Comparison of ENCODE assay signal across 8 mouse cellular contexts in the genomic region with DNA sequence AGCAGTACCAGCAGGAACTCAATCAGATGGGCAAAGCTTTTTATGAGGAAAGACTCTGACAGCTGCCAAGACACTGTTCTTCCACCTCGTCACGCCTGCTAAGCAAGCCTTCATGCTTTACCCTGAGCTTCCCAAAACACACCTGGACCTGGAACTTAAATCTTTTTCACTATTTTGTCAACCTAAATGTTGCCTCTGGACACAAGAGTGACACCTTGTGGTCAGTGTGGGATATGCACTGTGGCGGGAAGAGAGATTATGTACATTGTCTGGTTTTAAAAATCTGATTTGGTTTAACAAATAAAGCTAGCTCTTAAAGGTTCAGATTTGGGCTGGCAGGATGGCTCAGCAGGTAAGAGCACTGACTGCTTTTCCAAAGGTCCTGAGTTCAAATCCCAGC. TPM values are rescaled to one million over a fixed set of nuclear protein-coding genes. Genes with fewer than 3 reads are reported as not detected.
DNase-seq lines count a peak whose midpoint lies in the region; ATAC-seq and TF ChIP-seq lines count a peak whose summit lies in the region.

No protein-coding gene starts in this region.

- TF ChIP-seq POLR2A in brain, embryonic 14.5 days (IDR thresholded peaks at IDR 0.05; ENCODE audit: borderline replicate concordance, extremely low read depth, insufficient read depth, insufficient read length, poor library complexity, severe bottlenecking): no peak

- peak; percentile 30 for DNase-seq in gastrocnemius, postnatal 10 days
- no peak for DNase-seq in gastrocnemius, adult 18-20 months (ENCODE audit: low spot score)
- peak; percentile 41 for DNase-seq in ovary, postnatal 14 days (ENCODE audit: low spot score)
- no peak for DNase-seq in ovary, postnatal 36 days (ENCODE audit: low spot score)
- peak; percentile 54 for DNase-seq in brain, embryonic 14.5 days (ENCODE audit: low read depth)
- DNase-seq in gastrocnemius, postnatal 14 days: no peak

- intact Hi-C loops in gastrocnemius, postnatal 14 days (cut with DNase I; ENCODE audit: low total_unique reads): no loop called here

- peak; percentile 73; the same call in 1 of the 2 replicates for TF ChIP-seq CTCF in brain, embryonic 14.5 days (IDR thresholded peaks at IDR 0.05; ENCODE audit: borderline replicate concordance, extremely low read depth, insufficient read depth, insufficient read length)

- peak; percentile 64 for ATAC-seq in inflammation-experienced regulatory T-cells, adult 6 months
- ATAC-seq in megakaryocyte progenitor cell, adult 5-6 weeks (replicated peaks; ENCODE audit: poor library complexity): peak; percentile 83

RNA-seq across cellular contexts. Expression of gene Tpm3, which starts 6.9 kb away (rescaled TPM):
- total RNA-seq in gastrocnemius, postnatal 10 days (2021): 100 to 1,000 TPM; 277 to 366 TPM
- total RNA-seq in gastrocnemius, adult 18-20 months (2021): 100 to 1,000 TPM; 579 to 626 TPM
- polyA plus RNA-seq in brain, embryonic 14.5 days (2012; rRNA removed): 205 and 222 TPM in 2 replicates
- 100 to 1,000 TPM; 843 to 975 (median 918) TPM for polyA plus RNA-seq in inflammation-experienced regulatory T-cells, adult 6 months (2017; shearing (Covaris generic))
- total RNA-seq in megakaryocyte progenitor cell, adult 5-6 weeks (2015): 515 and 516 TPM in 2 replicates
- total RNA-seq in megakaryocyte progenitor cell, adult 5-6 weeks (2017): 880 and 886 TPM in 2 replicates
- total RNA-seq in gastrocnemius, postnatal 14 days (2021): 100 to 1,000 TPM; 346 to 601 TPM

RNA-seq across cellular contexts. Expression of gene Ubap2l, which starts 13.1 kb away (rescaled TPM):
- total RNA-seq in gastrocnemius, postnatal 10 days (2021): 100 to 1,000 TPM; 119 to 141 TPM
- total RNA-seq in gastrocnemius, adult 18-20 months (2021): 10 to 100 TPM; 93.9 to 95.4 TPM
- 155 and 184 TPM in 2 replicates for polyA plus RNA-seq in brain, embryonic 14.5 days (2012; rRNA removed)
- polyA plus RNA-seq in inflammation-experienced regulatory T-cells, adult 6 months (2017; shearing (Covaris generic)): 100 to 1,000 TPM; 204 to 305 (median 225) TPM
- total RNA-seq in megakaryocyte progenitor cell, adult 5-6 weeks (2015): 187 and 189 TPM in 2 replicates
- total RNA-seq in megakaryocyte progenitor cell, adult 5-6 weeks (2017): 94.2 and 145 TPM in 2 replicates
- 10 to 100 TPM; 90.4 to 95.0 TPM for total RNA-seq in gastrocnemius, postnatal 14 days (2021)

RNA-seq across cellular contexts. Expression of gene 4933434E20Rik, which starts 14.1 kb away (rescaled TPM):
- 10 to 100 TPM; 47.4 to 54.0 TPM for total RNA-seq in gastrocnemius, postnatal 10 days (2021)
- 10 to 100 TPM; 91.6 to 99.3 TPM for total RNA-seq in gastrocnemius, adult 18-20 months (2021)
- polyA plus RNA-seq in brain, embryonic 14.5 days (2012; rRNA removed): 93.7 and 97.7 TPM in 2 replicates
- polyA plus RNA-seq in inflammation-experienced regulatory T-cells, adult 6 months (2017; shearing (Covaris generic)): 100 to 1,000 TPM; 323 to 414 (median 404) TPM
- 54.6 and 65.9 TPM in 2 replicates for total RNA-seq in megakaryocyte progenitor cell, adult 5-6 weeks (2015)
- total RNA-seq in megakaryocyte progenitor cell, adult 5-6 weeks (2017): 36.0 and 42.3 TPM in 2 replicates
- 10 to 100 TPM; 46.8 to 56.9 TPM for total RNA-seq in gastrocnemius, postnatal 14 days (2021)

RNA-seq across cellular contexts. Expression of gene Nup210l, which starts 38.4 kb away (rescaled TPM):
- under 1 TPM; 0.09 to 0.11 TPM for total RNA-seq in gastrocnemius, postnatal 10 days (2021)
- under 1 TPM in 1 of 2 experiments, not detected in 1; 0.05 TPM for total RNA-seq in gastrocnemius, adult 18-20 months (2021)
- polyA plus RNA-seq in brain, embryonic 14.5 days (2012; rRNA removed): 1.8 and 2.3 TPM in 2 replicates
- polyA plus RNA-seq in inflammation-experienced regulatory T-cells, adult 6 months (2017; shearing (Covaris generic)): under 1 TPM; 0.18 to 0.51 (median 0.49) TPM
- total RNA-seq in megakaryocyte progenitor cell, adult 5-6 weeks (2015): 0.90 and 0.99 TPM in 2 replicates
- total RNA-seq in megakaryocyte progenitor cell, adult 5-6 weeks (2017): 0.47 and 0.71 TPM in 2 replicates
- total RNA-seq in gastrocnemius, postnatal 14 days (2021): under 1 TPM; 0.04 to 0.08 TPM

Comparison
In these comparisons a context has a peak if more than half of its experiments do, and no peak if none do; other contexts are left out.
1. DNase-seq: peak in gastrocnemius, postnatal 10 days (single experiment), ovary, postnatal 14 days (single experiment) and brain, embryonic 14.5 days (single experiment); none in gastrocnemius, adult 18-20 months (single experiment), ovary, postnatal 36 days (single experiment) and gastrocnemius, postnatal 14 days (single experiment).